Mouse (Mus musculus): Measurements from ENCODE around the gene Ofcc1. TPM values are rescaled to one million over a fixed set of nuclear protein-coding genes. Genes with fewer than 3 reads are reported as not detected.

Gene Ofcc1
- polyA plus RNA-seq, 1 experiment from 2014 or later: not detected

DNA sequence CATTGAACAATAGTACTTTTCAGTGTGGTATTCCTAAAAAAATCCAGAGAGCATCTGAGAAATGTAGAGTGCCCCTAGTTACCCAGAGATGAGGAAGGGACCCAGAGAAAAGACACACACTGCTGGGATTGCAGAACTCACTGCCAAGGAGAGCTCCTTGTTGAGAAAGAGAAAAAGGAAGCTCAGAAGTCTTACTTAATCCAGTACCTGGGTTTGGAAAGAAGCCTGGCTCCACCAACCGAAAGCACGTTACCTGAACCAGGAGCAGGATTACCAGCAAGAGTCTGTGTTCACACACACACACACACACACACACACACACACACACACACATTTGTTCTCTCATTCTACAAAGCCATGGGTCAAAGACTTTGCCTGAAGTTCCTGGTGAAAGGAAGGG lies 14.2 kb downstream of the Ofcc1 start:
- Histone ChIP-seq H3K4me2 (no peak overlapping the region), H3K4me1 (ENCODE audit: insufficient read depth) (no peaks in the 10 kb centered on the region), H3K27ac (ENCODE audit: low read depth) (no peak overlapping the region), H3K9ac (no peak overlapping the region), H3K27me3 (ENCODE audit: insufficient read depth, low read length) (no peaks in the 10 kb centered on the region), H3K4me3 (ENCODE audit: low read depth, low read length) (no peak overlapping the region), H3K36me3 (ENCODE audit: insufficient read depth) (no peaks in the 10 kb centered on the region), H3K9me3 (ENCODE audit: low read depth, low read length) (no peaks in the 10 kb centered on the region)
- DNase-seq: no peak
- ATAC-seq (ENCODE audit: insufficient read depth): no peak
- TF ChIP-seq CTCF (IDR thresholded peaks at IDR 0.05; ENCODE audit: low read depth): no peak
- WGBS: 91% methylated on average over 2 of the region's 2 CpGs

DNA sequence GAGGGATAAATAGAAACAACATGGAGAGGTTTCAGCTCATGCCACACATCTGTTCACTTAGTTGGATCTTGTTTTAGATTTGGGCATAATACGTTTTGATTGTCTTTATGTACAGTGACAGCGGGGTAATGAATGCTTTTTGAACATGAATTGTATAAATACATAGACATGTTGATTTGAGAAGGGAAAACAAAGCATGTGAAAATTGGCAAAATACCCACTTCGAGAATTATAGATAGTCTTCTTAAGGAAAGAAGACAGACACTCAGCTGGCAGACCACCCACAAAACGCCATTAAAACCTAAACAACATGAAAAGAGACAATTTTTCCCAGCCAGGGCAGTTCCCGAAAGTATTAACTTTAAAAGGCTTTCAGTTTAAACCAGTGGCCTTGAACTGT lies 37.9 kb downstream of the Ofcc1 start:
- TF ChIP-seq CTCF (IDR thresholded peaks at IDR 0.05; ENCODE audit: low read depth): no peak
- H3K36me3 ChIP-seq (ENCODE audit: insufficient read depth): no peaks in the 10 kb centered on the region
- DNase-seq (peak; percentile 75), ATAC-seq (ENCODE audit: insufficient read depth) (no peak)
- H3K9me3 ChIP-seq (ENCODE audit: low read depth, low read length): no peaks in the 10 kb centered on the region
- no peaks in the 10 kb centered on the region for H3K4me1 ChIP-seq (ENCODE audit: insufficient read depth)
- no peak overlapping the region for H3K9ac ChIP-seq
- H3K27ac ChIP-seq (ENCODE audit: low read depth): no peak overlapping the region
- 53% methylated on average over 5 of the region's 5 CpGs for WGBS
- H3K4me2 ChIP-seq: no peak overlapping the region
- H3K4me3 ChIP-seq (ENCODE audit: low read depth, low read length): no peak overlapping the region
- H3K27me3 ChIP-seq (ENCODE audit: insufficient read depth, low read length): no peaks in the 10 kb centered on the region

DNA sequence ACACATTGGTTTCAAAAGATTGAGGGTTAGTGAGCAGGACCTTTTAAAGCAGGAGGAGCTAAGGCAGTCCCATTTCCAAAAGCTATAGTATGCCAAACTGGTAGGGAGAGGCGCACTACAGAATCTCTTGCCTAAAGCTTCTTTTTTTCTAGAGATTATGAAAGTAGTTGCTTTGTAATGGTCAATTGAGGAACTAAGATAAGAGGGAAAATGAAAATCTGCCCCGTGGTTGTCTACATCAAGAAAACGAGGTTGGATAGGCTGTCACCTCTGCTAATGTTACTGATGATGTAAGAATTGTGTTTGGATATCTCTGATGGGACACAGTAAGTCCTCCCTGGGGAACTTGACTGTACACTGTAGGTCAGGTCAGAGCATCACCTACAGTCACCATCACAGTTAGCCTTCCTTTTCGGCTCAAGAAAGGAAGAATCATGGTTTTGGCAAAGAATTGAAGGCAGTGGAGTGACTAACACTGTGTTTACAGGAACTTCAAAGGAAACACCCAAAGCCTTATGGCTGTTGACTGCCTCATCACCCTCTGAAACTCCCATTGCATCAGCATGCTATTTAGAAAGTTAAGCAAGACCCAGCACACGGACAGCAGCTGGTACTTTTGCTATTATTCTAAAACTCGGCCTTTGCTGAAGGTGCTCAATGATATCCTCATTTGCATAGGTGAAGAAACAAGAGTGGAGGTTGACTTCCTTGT lies 40.3 kb downstream of the Ofcc1 start:
- H3K4me1 ChIP-seq (ENCODE audit: insufficient read depth): no peaks in the 10 kb centered on the region
- no peak for ATAC-seq (ENCODE audit: insufficient read depth)
- no peak overlapping the region for H3K4me3 ChIP-seq (ENCODE audit: low read depth, low read length)
- no peaks in the 10 kb centered on the region for H3K36me3 ChIP-seq (ENCODE audit: insufficient read depth)
- no peaks in the 10 kb centered on the region for H3K27me3 ChIP-seq (ENCODE audit: insufficient read depth, low read length)
- no peak overlapping the region for H3K27ac ChIP-seq (ENCODE audit: low read depth)
- 68% methylated on average over 6 of the region's 6 CpGs for WGBS
- H3K9ac ChIP-seq: no peak overlapping the region
- H3K9me3 ChIP-seq (ENCODE audit: low read depth, low read length): no peaks in the 10 kb centered on the region
- H3K4me2 ChIP-seq: no peak overlapping the region
- no peak for DNase-seq
- no peak for TF ChIP-seq CTCF (IDR thresholded peaks at IDR 0.05; ENCODE audit: low read depth)

DNA sequence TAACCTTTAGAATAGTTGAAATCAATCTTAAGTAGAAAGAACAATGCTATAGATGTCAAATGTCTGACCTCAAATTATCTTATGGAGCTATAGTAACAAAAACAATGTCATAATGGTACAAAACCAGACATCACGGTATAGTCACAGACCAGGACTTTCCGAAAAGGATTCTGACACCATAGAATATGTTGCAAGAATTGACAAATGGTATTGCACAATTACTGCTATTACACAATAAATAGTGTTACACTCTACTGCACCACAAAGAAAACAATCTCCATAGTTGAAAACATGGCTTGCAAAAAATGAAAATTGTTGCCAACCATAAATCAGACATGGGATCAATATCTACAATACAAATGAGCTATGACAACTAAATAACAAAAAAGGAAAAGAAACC lies 43.5 kb downstream of the Ofcc1 start:
- Histone ChIP-seq H3K27ac (ENCODE audit: low read depth) (no peak overlapping the region), H3K4me2 (no peak overlapping the region), H3K9me3 (ENCODE audit: low read depth, low read length) (no peaks in the 10 kb centered on the region), H3K27me3 (ENCODE audit: insufficient read depth, low read length) (no peaks in the 10 kb centered on the region), H3K9ac (no peak overlapping the region), H3K4me3 (ENCODE audit: low read depth, low read length) (no peak overlapping the region), H3K4me1 (ENCODE audit: insufficient read depth) (no peaks in the 10 kb centered on the region), H3K36me3 (ENCODE audit: insufficient read depth) (no peaks in the 10 kb centered on the region)
- WGBS: 85% methylated on average over 2 of the region's 2 CpGs
- ATAC-seq (ENCODE audit: insufficient read depth) (no peak), DNase-seq (no peak)
- TF ChIP-seq CTCF (IDR thresholded peaks at IDR 0.05; ENCODE audit: low read depth): no peak

DNA sequence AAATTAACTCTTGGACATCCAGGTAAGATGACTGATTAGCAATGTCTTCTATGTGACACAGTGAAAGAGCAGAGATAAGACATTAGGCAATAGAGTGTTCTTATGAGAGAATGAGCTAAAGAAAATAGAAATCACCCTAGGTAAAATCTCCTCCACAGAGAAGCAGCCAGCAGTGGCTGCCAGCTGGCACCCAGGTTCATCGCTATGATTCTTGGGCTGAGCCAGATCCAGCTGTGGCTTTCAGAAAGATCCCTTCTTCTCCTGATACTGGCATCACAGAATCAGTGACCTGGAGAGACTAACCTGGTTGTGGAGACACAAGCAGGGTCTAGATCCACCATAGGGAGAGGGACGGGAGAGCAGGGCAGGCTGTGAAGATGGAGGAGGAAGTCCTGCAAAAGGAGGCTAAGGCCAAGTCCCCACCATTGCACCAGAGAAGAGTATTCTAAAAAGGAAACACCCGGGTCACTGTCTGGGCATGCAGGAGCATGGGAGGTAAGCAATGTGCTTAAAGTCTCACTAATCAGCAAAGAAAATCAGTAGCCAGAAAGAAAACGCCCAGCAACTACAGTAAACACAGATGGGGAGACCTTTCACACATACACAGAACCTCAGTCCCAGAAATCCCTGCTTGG lies 46.0 kb downstream of the Ofcc1 start:
- H3K36me3 ChIP-seq (ENCODE audit: insufficient read depth): no peaks in the 10 kb centered on the region
- no peaks in the 10 kb centered on the region for H3K9me3 ChIP-seq (ENCODE audit: low read depth, low read length)
- no peak overlapping the region for H3K4me3 ChIP-seq (ENCODE audit: low read depth, low read length)
- ATAC-seq (ENCODE audit: insufficient read depth): no peak
- WGBS: 69% methylated on average over 4 of the region's 4 CpGs
- no peak overlapping the region for H3K27ac ChIP-seq (ENCODE audit: low read depth)
- DNase-seq: no peak
- no peak overlapping the region for H3K4me2 ChIP-seq
- H3K27me3 ChIP-seq (ENCODE audit: insufficient read depth, low read length): no peaks in the 10 kb centered on the region
- H3K9ac ChIP-seq: no peak overlapping the region
- TF ChIP-seq CTCF (IDR thresholded peaks at IDR 0.05; ENCODE audit: low read depth): no peak
- H3K4me1 ChIP-seq (ENCODE audit: insufficient read depth): no peaks in the 10 kb centered on the region

DNA sequence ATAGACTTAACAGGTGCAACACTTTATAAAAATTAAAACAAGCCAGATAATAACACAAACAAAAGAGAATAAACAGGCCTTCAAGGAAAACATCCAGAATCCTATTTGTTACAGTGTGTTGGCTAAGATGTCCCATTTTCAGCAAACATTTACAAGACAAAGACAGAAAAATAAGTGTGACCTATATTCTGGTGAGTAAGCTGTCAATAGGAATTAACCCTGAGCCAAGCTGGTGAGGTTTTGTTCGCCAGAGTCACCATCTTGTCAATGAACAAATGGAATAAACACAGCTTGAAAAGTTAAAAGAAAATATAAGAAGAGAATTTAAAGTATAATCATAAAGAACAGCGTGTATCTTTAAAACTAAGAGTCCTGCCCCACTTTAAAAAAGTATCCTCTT lies 68.4 kb downstream of the Ofcc1 start:
- Histone ChIP-seq H3K4me3 (ENCODE audit: low read depth, low read length) (no peak overlapping the region), H3K27me3 (ENCODE audit: insufficient read depth, low read length) (no peaks in the 10 kb centered on the region), H3K27ac (ENCODE audit: low read depth) (no peak overlapping the region), H3K4me1 (ENCODE audit: insufficient read depth) (no peaks in the 10 kb centered on the region), H3K36me3 (ENCODE audit: insufficient read depth) (no peaks in the 10 kb centered on the region), H3K9me3 (ENCODE audit: low read depth, low read length) (no peaks in the 10 kb centered on the region), H3K4me2 (no peak overlapping the region), H3K9ac (no peak overlapping the region)
- no peak for TF ChIP-seq CTCF (IDR thresholded peaks at IDR 0.05; ENCODE audit: low read depth)
- no peak for DNase-seq
- ATAC-seq (ENCODE audit: insufficient read depth): no peak
- 72% methylated on average over 2 of the region's 2 CpGs for WGBS

DNA sequence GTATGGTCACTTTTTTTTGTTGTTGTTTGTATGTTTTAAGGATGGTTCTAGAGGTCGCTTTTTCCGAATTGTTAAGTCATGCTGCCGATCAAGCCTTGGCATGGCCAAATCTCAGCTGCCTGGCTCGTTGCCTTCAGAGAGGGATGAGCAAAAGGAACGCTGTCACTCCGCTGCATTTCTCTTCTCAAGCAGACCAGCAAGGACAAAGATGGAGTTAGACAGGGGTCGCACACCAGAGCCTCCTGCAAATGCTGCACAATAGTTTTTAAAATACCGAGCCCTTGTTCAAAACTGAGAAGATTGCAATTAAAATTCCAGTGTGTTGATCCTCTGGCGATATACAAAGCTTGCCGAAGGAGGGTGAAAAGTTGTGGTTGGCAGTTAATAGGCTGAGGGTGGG lies 70.4 kb downstream of the Ofcc1 start:
- Histone ChIP-seq H3K27me3 (ENCODE audit: insufficient read depth, low read length) (no peaks in the 10 kb centered on the region), H3K9ac (no peak overlapping the region), H3K36me3 (ENCODE audit: insufficient read depth) (no peaks in the 10 kb centered on the region), H3K4me2 (no peak overlapping the region), H3K27ac (ENCODE audit: low read depth) (no peak overlapping the region), H3K4me1 (ENCODE audit: insufficient read depth) (no peaks in the 10 kb centered on the region), H3K4me3 (ENCODE audit: low read depth, low read length) (no peak overlapping the region), H3K9me3 (ENCODE audit: low read depth, low read length) (no peaks in the 10 kb centered on the region)
- DNase-seq (no peak), ATAC-seq (ENCODE audit: insufficient read depth) (no peak)
- no peak for TF ChIP-seq CTCF (IDR thresholded peaks at IDR 0.05; ENCODE audit: low read depth)
- WGBS: 85% methylated on average over 10 of the region's 10 CpGs
